Mouse (Mus musculus): Measurements from ENCODE around the gene Olfr1370. TPM values are rescaled to one million over a fixed set of nuclear protein-coding genes. Genes with fewer than 3 reads are reported as not detected.

The Olfr1370 gene
- polyA plus RNA-seq, 1 experiment from 2014 or later, result not detected

Other genes with a start within 250 kb of the Olfr1370 start
- gene Olfr1369-ps1, start 36.5 kb upstream of the Olfr1370 start, polyA plus RNA-seq (2015; fragmentation: Nextera tagmentation; extraction: Ambion mirVana), result 0.05 TPM in 1 of 2 replicates, not detected in the other
- not detected in 2 replicates for gene Olfr263, start 54.7 kb upstream of the Olfr1370 start, polyA plus RNA-seq (2015; fragmentation: Nextera tagmentation; extraction: Ambion mirVana)
- not detected in 2 replicates for gene Olfr1368, start 70.9 kb upstream of the Olfr1370 start, polyA plus RNA-seq (2015; fragmentation: Nextera tagmentation; extraction: Ambion mirVana)
- gene Trim27, start 104.5 kb upstream of the Olfr1370 start, polyA plus RNA-seq (2015; fragmentation: Nextera tagmentation; extraction: Ambion mirVana), result 84.3 and 84.8 TPM in 2 replicates
- not detected in 2 replicates for gene Gpx5, start 217.8 kb upstream of the Olfr1370 start, polyA plus RNA-seq (2015; fragmentation: Nextera tagmentation; extraction: Ambion mirVana)
- gene Gpx6, start 237.2 kb upstream of the Olfr1370 start, polyA plus RNA-seq (2015; fragmentation: Nextera tagmentation; extraction: Ambion mirVana), result 0.24 and 0.27 TPM in 2 replicates

Measured in hindbrain, embryonic 15.5 days (tissue).